Mouse (Mus musculus): ENCODE results near the gene Rcn3. TPM values are rescaled to one million over a fixed set of nuclear protein-coding genes. Genes with fewer than 3 reads are reported as not detected.
"Not testable (repeated sequence)": the region's sequence is repeated elsewhere in the genome, so short reads cannot be mapped to it uniquely, and the experiment has no call there.

Gene Rcn3
- polyA plus RNA-seq, 1 experiment from 2014 or later, result 17.9 TPM

DNA sequence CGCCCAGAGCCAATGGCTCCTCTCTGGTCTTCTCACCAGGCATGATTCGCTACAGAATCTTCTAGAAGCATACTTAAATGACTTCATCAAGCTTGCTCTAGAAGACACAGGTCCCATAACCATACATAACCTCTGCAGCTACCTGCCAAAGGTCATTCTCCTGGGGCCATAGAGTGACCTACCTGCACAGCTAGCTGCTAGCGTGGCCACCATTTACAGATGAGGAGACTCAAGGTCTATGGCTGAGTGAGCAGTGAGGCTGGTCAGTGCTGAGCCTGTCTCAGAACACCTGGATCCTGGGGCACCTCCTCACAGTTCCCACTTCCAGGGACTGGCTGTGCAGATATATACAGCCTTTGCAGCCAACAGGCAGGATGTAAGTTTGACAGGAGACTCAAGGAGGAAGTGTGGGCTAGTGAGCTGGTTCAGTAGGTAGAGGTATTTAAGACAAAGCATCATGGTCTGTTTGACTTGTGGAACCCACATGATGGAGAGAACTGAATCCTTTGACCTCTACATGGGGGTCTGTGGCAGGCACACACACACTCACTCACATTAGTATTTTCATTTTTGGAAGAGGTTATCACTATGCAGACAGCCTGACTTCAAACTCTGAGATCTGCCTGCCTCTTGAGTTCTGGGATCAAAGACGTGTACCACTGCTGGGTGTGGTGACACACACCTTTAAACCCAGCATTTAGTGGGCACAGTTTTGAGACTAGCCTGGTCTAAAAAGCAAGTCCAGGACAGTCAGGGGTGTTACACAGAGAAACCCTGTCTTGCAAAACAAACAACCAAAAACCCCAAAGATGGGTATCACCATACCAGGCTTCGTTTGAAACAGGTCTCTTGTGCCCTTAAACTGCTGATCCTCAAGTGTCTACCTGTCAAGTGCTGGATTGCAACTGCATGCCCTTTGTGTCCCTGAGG, 28.0 kb upstream of the Rcn3 start:
- ATAC-seq, result no peak
- 66% methylated on average over 5 of the region's 5 CpGs for WGBS (ENCODE audit: insufficient replicate concordance)
- H3K9me3 ChIP-seq (ENCODE audit: low read length), result no peaks in the 10 kb centered on the region
- H3K9ac ChIP-seq (replicated peaks), result no peak overlapping the region; the same call in 1 of the 2 replicates
- peaks cover 33% of the 10 kb centered on the region for H3K36me3 ChIP-seq (replicated peaks; ENCODE audit: insufficient read depth, low read length)
- no peak overlapping the region for H3K4me2 ChIP-seq (ENCODE audit: low read depth, low read length)
- no peak for TF ChIP-seq CTCF (IDR thresholded peaks at IDR 0.05; ENCODE audit: low read depth)
- TF ChIP-seq EP300 (IDR thresholded peaks at IDR 0.05; ENCODE audit: low read depth), result no peak
- H3K27ac ChIP-seq (ENCODE audit: low read depth), result no peak overlapping the region
- DNase-seq, result no peak
- H3K27me3 ChIP-seq (ENCODE audit: insufficient read depth, low read length), result no peaks in the 10 kb centered on the region
- peaks cover 31% of the 10 kb centered on the region for H3K4me1 ChIP-seq (ENCODE audit: insufficient read depth)
- H3K4me3 ChIP-seq (ENCODE audit: low read depth, low read length), result no peak overlapping the region

DNA sequence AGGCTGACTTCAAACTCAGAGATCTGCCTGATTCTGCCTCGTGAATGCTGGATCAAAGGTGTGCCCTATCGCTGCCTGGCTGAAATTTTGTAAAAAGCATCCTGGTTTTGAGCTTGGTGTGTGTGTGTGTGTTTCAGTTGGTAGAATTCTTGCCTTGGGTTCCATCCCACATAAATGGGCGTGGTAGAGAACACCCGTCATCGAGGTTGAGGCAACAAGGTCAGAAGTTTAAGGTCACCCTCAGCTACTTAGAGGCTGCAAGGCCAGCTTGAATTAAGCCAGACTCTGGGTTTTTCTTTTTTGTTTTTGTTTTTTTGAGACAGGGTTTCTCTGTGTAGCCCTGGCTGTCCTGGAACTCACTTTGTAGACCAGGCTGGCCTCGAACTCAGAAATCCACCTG, 26.3 kb upstream of the Rcn3 start:
- H3K9me3 ChIP-seq (ENCODE audit: low read length), result no peaks in the 10 kb centered on the region
- DNase-seq (no peak), ATAC-seq (no peak)
- WGBS (ENCODE audit: insufficient replicate concordance), result 59% methylated on average over 6 of the region's 6 CpGs
- peaks cover 33% of the 10 kb centered on the region for H3K36me3 ChIP-seq (replicated peaks; ENCODE audit: insufficient read depth, low read length)
- no peak overlapping the region for H3K4me2 ChIP-seq (ENCODE audit: low read depth, low read length)
- peaks cover 22% of the 10 kb centered on the region for H3K4me1 ChIP-seq (ENCODE audit: insufficient read depth)
- no peaks in the 10 kb centered on the region for H3K27me3 ChIP-seq (ENCODE audit: insufficient read depth, low read length)
- H3K9ac ChIP-seq (replicated peaks), result no peak overlapping the region
- H3K27ac ChIP-seq (ENCODE audit: low read depth), result no peak overlapping the region
- no peak for TF ChIP-seq CTCF (IDR thresholded peaks at IDR 0.05; ENCODE audit: low read depth)
- no peak for TF ChIP-seq EP300 (IDR thresholded peaks at IDR 0.05; ENCODE audit: low read depth)
- H3K4me3 ChIP-seq (ENCODE audit: low read depth, low read length), result no peak overlapping the region

DNA sequence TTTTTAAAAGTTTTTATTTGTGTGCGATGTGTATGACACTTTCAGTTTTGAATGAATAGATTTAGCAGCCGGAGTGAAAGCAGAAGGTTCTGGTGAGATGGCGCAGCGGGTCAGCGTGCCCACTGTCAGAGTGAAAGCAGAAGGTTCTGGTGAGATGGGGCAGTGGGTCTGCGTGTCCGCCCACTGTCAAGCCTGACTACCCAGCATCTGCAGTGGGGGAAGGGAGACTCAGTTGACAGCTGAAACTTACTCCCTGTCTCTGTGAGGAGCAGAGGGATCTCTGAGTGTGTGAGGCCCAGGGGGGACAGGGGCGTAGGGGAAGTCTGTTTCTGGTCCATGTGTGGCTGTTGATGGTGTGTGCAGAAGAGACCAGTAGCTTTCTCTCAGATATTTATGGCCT, 25.5 kb upstream of the Rcn3 start:
- peaks cover 29% of the 10 kb centered on the region for H3K36me3 ChIP-seq (replicated peaks; ENCODE audit: insufficient read depth, low read length)
- DNase-seq, result no peak
- H3K27me3 ChIP-seq (ENCODE audit: insufficient read depth, low read length), result no peaks in the 10 kb centered on the region
- no peak overlapping the region for H3K27ac ChIP-seq (ENCODE audit: low read depth)
- no peak overlapping the region for H3K4me2 ChIP-seq (ENCODE audit: low read depth, low read length)
- 63% methylated on average over 8 of the region's 8 CpGs for WGBS (ENCODE audit: insufficient replicate concordance)
- H3K4me1 ChIP-seq (ENCODE audit: insufficient read depth), result peaks cover 15% of the 10 kb centered on the region
- no peak overlapping the region for H3K9ac ChIP-seq (replicated peaks)
- ATAC-seq, result no peak
- H3K4me3 ChIP-seq (ENCODE audit: low read depth, low read length), result no peak overlapping the region
- no peaks in the 10 kb centered on the region for H3K9me3 ChIP-seq (ENCODE audit: low read length)
- TF ChIP-seq CTCF (IDR thresholded peaks at IDR 0.05; ENCODE audit: low read depth), result no peak
- no peak for TF ChIP-seq EP300 (IDR thresholded peaks at IDR 0.05; ENCODE audit: low read depth)

GRCm38 (mm10) chr7:45113476-45113875, 21.5 kb upstream of the Rcn3 start:
- Histone ChIP-seq H3K9ac (replicated peaks) (no peak overlapping the region), H3K4me1 (ENCODE audit: insufficient read depth) (no peaks in the 10 kb centered on the region), H3K27ac (ENCODE audit: low read depth) (no peak overlapping the region), H3K27me3 (ENCODE audit: insufficient read depth, low read length) (no peaks in the 10 kb centered on the region), H3K9me3 (ENCODE audit: low read length) (no peaks in the 10 kb centered on the region), H3K4me2 (ENCODE audit: low read depth, low read length) (no peak overlapping the region), H3K4me3 (ENCODE audit: low read depth, low read length) (no peak overlapping the region), H3K36me3 (replicated peaks; ENCODE audit: insufficient read depth, low read length) (no peaks in the 10 kb centered on the region)
- no peak for TF ChIP-seq CTCF (IDR thresholded peaks at IDR 0.05; ENCODE audit: low read depth)
- no peak for DNase-seq
- 43% methylated on average over 2 of the region's 2 CpGs for WGBS (ENCODE audit: insufficient replicate concordance)
- ATAC-seq, result no peak

DNA sequence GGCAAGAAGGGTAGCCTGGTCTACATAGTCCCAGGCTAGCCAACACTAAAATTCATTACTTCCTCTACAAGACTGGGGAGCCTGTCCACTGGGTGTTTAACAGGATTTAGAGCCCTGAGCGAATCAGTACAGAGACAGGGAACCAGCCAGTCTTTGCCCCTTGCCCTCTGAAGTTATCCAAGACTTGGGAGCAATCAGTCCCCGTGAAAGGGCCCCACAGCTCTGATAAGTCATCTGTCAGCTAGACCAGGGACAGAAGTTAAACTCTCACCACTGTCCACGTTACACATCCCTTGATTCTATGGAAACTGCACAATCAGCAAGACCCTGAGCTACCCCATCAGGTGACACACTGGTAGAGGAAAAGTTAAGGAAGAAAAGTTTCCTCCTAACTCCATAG, 20.5 kb upstream of the Rcn3 start:
- H3K36me3 ChIP-seq (replicated peaks; ENCODE audit: insufficient read depth, low read length), result no peaks in the 10 kb centered on the region
- DNase-seq (no peak), ATAC-seq (no peak)
- H3K9me3 ChIP-seq (ENCODE audit: low read length), result no peaks in the 10 kb centered on the region
- no peak overlapping the region for H3K4me2 ChIP-seq (ENCODE audit: low read depth, low read length)
- H3K4me1 ChIP-seq (ENCODE audit: insufficient read depth), result no peaks in the 10 kb centered on the region
- H3K27me3 ChIP-seq (ENCODE audit: insufficient read depth, low read length), result no peaks in the 10 kb centered on the region
- no peak overlapping the region for H3K27ac ChIP-seq (ENCODE audit: low read depth)
- no peak overlapping the region for H3K9ac ChIP-seq (replicated peaks)
- WGBS (ENCODE audit: insufficient replicate concordance), result 40% methylated on average over 3 of the region's 3 CpGs
- TF ChIP-seq CTCF (IDR thresholded peaks at IDR 0.05; ENCODE audit: low read depth) (no peak), EP300 (IDR thresholded peaks at IDR 0.05; ENCODE audit: low read depth) (no peak)
- H3K4me3 ChIP-seq (ENCODE audit: low read depth, low read length), result no peak overlapping the region

- Histone ChIP-seq H3K4me2 (ENCODE audit: low read depth, low read length) (no peak overlapping the region), H3K27me3 (ENCODE audit: insufficient read depth, low read length) (no peaks in the 10 kb centered on the region), H3K27ac (ENCODE audit: low read depth) (no peak overlapping the region), H3K4me3 (ENCODE audit: low read depth, low read length) (no peak overlapping the region), H3K9me3 (ENCODE audit: low read length) (no peaks in the 10 kb centered on the region), H3K9ac (replicated peaks) (no peak overlapping the region), H3K4me1 (ENCODE audit: insufficient read depth) (no peaks in the 10 kb centered on the region), H3K36me3 (replicated peaks; ENCODE audit: insufficient read depth, low read length) (no peaks in the 10 kb centered on the region)
- DNase-seq, result no peak
- 64% methylated on average over 2 of the region's 2 CpGs for WGBS (ENCODE audit: insufficient replicate concordance)
- no peak for ATAC-seq
- TF ChIP-seq CTCF (IDR thresholded peaks at IDR 0.05; ENCODE audit: low read depth), result no peak
- TF ChIP-seq EP300 (IDR thresholded peaks at IDR 0.05; ENCODE audit: low read depth), result no peak
Measured at GRCm38 (mm10) chr7:45111940-45112339, 19.9 kb upstream of the Rcn3 start.

DNA sequence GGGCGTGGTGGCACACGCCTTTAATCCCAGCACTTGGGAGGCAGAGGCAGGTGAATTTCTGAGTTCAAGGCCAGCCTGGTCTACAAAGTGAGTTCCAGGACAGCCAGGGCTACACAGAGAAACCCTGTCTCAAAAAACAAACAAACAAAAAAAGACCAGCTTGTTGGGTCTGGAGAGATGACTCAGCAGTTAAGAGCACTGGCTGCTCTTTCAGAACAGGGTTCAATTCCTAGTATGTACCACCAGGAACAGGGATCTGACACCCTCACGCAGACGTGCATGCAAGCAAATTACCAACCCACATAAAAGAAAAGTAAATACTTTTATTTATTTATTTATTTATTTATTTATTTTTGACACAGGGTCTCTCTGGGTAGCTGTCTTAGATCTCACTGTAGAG, 18.1 kb upstream of the Rcn3 start:
- H3K4me2 ChIP-seq (ENCODE audit: low read depth, low read length); ATAC-seq; H3K4me1 ChIP-seq (ENCODE audit: insufficient read depth): not testable (repeated sequence)

More for the DNA sequence above, 18.1 kb upstream of the Rcn3 start:
- not testable (repeated sequence) for DNase-seq; H3K4me3 ChIP-seq (ENCODE audit: low read depth, low read length); H3K27me3 ChIP-seq (ENCODE audit: insufficient read depth, low read length); H3K9me3 ChIP-seq (ENCODE audit: low read length); H3K27ac ChIP-seq (ENCODE audit: low read depth); H3K36me3 ChIP-seq (replicated peaks; ENCODE audit: insufficient read depth, low read length); H3K9ac ChIP-seq (replicated peaks)
- WGBS (ENCODE audit: insufficient replicate concordance), result 73% methylated on average over 4 of the region's 4 CpGs

Data from liver, postnatal 0 days (tissue).